Mouse (Mus musculus): Measurements from ENCODE around the gene Nol9.
A peak's percentile ranks its signal among the peaks of the same experiment; 100 is the strongest.
"Not testable (repeated sequence)": the region's sequence is repeated elsewhere in the genome, so short reads cannot be mapped to it uniquely, and the experiment has no call there.

The Nol9 gene

DNA sequence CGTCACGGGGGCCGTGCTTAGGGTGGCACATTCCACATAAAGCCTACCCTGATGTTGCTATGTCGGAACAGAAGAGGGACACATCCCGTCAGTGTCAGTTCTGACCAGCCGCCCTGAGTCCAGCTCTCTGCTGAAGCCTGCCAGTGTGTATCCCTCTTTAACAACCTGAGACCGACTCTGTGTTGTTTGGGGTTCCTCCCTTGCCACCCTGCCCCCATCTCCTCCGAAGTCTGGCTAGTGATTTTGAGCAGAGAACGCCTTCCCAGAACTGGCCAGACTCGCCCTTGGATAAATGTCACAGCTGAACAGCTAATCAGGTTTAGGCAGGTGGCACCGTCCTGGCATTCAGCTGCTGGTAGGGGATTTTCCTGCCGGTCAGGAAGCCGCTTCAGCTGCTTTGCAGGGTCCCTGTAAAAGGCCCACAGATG lies 28.4 kb upstream of the Nol9 start:
- DNase-seq (ENCODE audit: low read depth) = peak; percentile 79

DNA sequence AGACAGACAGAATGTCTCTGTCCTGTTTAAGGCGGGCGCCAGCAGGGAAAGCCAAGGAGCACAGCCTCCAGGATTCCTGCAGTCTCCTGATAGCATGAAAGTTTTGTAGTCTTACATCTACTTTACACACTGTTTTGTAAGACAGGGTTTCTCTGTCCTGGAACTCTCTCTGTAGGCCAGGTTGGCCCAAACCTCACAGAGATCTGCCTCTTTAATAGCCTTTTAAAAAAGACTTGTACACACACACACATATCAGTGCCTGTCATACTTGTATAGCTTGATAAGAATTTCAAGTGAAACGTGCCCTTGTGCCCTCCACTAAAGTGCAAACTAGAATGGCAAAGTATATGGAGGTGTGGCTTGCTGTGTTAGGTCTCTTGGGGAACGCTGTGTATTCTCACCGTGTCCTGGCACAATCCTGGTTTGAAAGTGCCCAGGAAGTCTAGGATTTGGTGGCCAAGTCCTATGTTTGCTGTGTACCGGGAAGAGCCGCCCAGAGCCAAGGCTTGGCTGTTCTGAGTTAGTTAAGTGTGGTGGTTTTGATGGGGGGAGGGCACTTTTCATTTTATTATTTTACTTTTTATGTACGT lies 27.9 kb upstream of the Nol9 start:
- DNase-seq (ENCODE audit: low read depth) = no peak

DNA sequence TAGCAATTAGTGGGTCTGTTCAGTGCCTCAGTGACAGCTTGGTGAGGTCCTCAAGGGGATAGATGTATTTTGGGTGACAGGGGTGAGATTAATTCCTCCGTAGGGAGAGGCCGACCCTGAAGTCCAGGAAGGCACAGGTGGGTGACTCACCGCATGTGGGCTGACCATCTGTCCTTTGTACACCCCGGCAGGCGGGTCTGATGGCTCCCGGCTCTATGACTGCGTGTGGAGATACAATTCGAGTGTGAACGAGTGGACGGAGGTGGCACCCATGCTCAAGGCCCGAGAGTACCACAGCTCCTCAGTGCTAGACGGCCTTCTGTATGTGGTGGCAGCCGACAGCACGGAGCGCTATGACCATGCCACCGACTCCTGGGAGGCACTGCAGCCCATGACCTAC lies 27.0 kb upstream of the Nol9 start:
- DNase-seq (ENCODE audit: low read depth) = no peak

DNA sequence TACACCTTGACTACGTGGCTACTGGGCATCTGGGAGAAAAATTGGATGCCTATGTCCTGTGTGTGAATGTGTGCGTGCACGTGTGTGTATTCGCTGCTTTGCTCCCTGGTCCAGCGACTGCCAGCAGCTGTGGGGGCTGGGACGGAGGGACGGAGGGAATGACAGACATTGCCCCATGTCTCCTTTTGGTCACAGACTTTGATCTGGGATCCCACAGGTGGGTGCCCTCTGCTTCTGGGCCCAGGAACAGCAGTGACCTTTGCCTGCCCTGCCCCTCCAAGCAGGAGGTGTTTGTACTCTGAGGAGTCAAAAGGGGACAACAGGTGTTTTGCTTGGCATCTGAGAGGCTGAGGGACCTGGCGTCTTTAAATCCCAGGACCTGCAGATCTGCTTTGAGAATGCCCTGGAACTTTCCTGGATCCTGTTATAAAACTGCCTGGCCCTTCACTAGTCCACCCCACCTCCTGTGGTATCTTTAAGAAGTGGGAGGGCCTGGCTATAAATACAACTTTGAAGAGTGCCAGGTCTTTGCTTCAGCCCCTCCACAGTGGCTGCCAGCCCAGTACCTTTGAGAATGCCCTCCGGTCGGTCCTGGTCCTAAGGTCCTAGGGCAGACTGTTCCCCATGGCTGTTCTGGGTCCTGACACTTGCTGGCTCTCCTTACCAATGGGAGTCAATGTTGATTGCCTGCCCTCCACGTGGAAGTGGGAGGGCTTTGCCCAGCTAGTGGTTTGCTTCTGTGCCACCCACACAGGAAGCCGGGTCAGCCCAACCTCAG lies 25.9 kb upstream of the Nol9 start:
- no peak for DNase-seq (ENCODE audit: low read depth)

DNA sequence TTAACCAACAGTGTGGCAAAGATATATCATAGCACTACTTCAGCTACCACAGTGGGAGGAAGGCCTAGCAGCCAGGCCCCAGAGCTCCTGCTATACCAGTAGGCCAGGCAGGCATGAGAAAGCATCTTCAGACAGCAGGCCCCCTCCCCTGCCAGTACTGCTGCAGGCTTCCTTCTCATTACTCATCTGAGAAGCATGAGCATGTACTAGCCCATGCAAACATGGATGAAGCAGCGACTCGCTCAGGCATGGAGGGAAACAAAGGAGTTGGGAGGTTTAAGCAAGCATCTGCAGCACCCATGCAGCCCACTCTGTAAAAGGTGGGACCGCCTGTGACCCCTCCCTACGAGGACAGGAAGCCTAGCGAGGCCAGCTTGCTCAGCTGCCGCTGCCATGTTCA lies 20.0 kb upstream of the Nol9 start:
- DNase-seq (ENCODE audit: low read depth) = no peak

DNA sequence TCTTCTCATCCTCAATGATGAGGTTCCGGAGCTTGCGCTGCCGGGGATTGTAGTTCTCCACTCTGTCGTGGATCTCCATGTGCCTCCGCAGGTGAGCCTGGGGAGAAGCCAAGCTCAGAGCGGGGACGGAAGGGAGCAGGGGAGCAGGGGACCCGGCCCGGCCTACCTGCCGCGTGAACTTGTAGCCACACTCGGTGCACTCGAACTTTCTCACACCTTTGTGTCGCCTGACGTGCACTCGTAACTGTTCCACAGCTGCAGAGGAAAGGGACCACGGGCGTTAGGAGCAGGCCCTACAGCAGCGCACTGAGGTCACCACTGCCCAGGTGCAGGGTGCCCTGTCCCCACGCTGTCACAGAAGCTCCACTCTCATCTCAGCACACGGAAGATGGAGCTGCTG lies 19.1 kb upstream of the Nol9 start:
- DNase-seq (ENCODE audit: low read depth) = no peak

DNA sequence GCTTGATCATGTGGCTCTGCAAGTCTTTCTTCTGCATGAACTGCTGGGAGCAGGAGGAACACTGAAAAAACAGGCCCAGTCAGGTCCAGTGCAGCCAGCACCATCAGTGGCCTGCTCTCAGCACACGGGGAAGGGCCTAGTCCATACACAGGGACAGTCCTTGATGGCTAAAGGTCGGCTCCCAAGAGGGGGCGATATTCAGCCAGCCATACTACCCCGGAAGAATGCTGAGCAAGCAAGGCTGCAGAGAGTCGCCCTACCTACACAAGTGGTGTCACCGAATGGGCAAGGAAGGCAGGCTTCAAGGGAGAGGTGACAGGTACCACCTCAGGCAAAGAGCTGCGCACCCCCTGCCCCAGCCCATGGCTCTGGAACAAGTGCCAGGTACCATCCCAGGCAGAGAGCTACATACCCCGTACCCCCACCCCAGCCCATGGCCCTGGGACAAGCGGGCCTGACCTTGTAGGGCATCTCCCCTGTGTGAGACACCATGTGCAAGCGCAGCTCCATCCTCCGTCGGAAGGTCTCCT lies 17.5 kb upstream of the Nol9 start:
- no peak for DNase-seq (ENCODE audit: low read depth)

DNA sequence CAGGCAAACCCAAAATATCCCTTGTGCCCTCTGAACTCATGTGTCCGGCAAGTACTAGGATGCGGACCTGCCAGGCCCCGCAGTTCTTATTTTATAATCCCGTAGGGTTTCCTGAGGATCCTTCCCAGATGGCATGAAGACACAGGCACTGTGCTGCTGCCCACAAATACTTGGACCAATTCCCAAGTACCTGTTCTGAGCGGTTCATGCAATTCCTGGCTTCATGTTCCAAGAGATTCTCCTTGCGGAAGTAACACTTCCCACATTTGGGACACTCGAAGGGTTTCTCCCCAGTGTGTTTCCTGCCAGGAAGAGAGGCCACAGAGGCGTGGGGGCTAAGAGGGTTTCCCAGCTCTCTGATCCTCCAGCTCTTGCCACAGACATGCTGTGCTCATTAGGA lies 16.6 kb upstream of the Nol9 start:
- DNase-seq (ENCODE audit: low read depth) = no peak

DNA sequence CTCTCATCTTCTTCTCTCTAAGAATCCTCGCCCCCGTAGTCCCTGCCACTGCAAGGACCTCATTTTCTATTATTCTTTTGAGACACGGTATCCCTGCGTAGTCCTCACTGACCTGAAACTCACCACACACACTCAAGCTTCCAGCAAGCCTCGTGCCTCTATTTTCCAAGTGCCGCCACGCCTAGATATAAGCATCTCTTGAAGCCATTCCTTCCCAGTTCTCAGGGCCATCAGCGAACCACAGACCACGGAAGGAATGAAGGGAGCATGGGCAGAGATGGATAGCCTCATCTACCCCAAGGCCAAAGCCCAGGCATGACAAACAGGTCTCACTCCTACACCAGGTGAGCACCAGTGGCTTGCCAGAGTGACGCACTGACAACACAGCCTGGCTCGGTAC lies 14.6 kb upstream of the Nol9 start:
- DNase-seq (ENCODE audit: low read depth) = no peak

DNA sequence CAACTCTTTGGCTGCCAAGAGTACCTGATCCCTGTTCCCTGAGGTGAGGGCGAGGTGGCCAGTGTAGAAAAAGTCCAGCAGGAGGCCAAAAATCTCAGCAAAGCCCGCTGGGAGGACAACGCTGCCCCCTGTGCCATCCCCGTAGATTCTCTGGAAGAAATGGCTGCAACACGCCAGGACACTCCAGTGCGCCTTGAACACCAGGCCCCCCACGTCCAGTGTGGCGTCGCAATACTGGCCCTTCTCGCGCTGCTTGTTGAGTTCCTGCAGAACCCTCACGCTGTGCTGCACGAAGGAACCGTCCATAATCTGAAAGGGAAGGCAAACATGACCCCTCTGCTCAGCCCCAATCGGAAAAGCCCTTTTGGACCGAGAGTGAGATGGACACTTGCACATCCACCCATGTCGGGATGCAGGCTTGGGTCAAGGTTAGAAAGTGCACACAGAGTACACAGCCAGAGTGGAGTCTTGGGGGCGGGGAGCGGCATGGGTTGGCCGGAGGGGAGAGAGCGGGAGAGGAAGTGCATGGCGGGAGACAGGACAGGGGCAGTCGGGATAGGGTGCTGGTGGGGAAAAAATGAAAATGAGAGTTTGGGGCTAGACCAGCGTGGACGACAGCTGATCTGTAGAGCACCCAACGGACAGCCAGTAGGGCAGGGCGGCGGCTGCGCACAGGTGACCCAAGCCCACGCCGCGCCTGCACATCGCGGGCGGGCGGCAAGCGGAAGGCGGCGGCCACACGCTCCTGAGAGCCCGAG lies 12.2 kb upstream of the Nol9 start:
- DNase-seq (ENCODE audit: low read depth) = no peak

DNA sequence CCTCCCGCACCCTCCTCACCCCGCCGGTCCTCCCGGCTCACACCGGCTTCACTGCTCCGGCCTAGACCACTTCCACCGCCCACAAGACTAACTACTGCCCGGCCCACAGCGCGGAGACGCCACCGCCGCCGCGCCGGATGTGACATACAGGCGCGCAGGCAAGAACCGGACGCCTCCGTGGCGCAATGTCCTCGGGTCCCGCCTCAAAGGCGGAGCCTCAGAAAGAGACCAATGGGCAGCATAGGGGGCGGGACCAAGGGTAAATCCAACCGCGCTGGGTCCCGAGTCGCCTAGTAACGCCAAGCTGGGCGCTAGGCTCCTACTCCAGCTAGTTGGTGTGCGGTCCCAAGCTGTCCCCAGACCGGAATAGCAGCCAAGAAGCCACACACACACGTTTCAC lies 11.6 kb upstream of the Nol9 start, which contains the start of gene Zbtb48:
Gene Zbtb48, minus strand, starts transcription at position 148 of the 400 bp plus-strand sequence.
- peak; percentile 98 for DNase-seq (ENCODE audit: low read depth)

DNA sequence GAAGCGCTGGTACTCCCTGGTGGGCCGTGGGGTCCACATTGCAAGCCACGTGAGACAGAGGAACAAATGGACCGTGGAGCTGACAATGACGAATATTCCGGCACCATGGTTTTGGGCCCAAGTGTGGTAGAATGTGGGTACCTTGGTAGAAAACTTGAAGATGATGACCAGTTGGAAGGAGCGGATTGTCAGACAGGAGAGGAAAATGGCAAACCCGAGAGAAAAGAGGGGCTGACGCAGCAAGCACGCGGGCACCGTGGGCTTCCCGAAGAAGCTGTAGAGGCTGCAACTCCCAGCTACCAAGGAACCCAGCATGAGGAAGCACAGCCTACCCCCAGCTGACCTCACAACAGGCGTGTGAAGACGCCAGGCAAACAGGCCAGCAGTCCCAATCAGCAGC lies 10.7 kb upstream of the Nol9 start:
- DNase-seq (ENCODE audit: low read depth) = no peak

DNA sequence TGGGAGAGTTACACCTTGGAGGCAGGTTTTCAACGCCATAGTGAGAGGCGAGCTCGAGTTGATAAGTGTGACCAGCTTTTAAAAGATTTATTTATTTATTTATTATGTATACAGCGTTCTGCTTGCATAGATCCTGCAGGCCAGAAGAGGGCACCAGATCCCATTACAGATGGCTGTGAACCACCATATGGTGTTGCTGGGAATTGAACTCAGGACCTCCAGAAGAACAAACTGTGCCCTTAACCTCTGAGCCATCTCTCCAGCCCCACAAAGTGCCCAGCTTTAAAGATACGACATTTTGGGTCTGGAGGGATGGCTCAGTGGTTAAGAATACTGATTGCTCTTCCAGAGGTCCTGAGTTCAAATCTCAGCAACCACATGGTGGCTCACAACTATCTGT lies 10.0 kb upstream of the Nol9 start:
- DNase-seq (ENCODE audit: low read depth) = no peak

DNA sequence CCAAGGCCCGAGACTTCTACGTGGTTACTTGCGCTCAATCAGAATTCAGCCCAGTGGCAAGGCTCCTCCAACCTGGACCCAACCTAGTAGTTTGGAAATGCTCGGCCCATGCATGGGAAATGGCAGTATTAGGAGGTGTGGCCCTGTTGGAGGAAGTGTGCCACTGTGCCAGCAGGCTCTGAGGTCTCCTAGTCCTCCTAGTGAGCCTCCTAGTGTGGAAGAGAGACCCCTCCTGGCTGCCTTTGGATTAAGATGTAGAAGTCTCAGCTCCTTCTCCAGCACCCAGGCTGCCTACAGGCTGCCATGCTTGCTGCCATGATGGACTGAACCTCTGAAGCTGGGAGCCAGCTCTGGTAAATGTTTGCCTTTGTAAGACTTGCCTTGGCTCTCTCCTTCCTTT lies 9.1 kb upstream of the Nol9 start:
- DNase-seq (ENCODE audit: low read depth) = no peak

DNA sequence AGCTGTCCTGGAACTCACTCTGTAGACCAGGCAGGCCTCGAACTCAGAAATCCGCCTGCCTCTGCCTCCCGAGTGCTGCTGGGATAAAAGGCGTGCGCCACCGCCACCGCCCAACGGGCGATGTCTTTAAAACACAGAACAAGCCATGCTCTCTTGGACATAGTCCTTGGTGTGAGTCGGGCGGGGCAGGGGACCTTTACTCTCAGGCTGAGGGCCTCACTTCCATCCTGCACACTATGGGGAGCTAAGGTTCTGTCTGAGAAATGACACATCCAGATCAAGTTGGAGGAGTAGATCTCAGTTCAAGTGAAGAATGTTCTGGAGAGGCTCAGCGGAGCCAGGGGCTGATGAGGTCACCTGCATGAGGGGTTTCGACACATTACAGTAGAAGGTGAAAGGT lies 6.2 kb upstream of the Nol9 start:
- no peak for DNase-seq (ENCODE audit: low read depth)

DNA sequence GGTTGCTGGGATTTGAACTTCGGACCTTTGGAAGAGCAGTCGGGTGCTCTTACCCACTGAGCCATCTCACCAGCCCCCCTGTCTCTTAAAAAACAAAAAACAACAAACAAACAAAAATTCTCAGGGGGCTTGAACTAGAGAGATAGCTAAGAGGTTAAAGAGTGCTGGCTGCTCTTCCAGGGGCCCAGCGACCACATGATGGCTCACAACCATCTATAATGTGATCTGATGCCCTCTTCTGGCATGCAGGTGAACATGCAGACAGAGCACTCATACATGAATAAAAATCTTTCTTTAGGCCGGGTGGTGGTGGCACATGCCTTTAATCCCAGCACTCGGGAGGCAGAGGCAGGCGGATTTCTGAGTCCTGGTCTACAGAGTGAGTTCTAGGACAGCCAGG lies 2.7 kb upstream of the Nol9 start:
- not testable (repeated sequence) for DNase-seq (ENCODE audit: low read depth)

DNA sequence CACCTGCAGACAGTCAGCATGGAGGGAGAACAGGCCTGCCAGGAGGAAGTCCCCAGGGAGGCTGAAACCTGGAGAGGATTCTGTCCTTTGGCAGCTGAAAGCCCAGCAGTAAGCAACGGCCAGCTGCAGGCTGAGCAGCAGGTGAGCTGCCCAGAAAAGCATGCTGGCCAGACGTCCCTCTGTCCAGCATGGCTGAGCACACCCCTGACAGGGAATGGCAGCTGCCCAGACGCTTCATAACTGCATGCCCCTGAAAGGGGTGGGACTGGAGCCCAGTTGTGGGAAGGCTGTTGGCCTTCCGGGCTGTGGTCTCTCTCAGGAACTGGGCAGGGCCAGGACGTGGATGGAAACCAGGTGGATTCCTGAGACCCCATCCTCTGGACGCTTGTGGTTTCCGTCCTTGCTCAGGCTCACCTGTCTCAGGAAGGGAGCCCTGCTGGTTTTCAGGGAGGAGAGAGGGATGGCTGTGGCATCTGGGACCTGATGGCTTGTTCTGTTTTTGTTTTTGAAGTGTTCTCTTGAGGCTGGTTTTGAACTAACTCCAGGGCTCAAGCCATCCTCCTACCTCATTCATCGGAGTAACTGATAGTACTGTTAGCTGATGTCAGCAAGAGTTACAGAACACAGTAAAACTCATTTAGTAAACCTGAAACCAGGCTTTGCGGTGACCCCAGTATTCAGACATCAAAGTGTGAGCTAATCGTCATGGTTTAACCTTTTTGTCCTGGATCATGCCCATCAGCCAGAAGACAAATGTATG lies 716 bp upstream of the Nol9 start, which contains the start of gene Tas1r1:
Gene Tas1r1, minus strand, starts transcription at position 344 of the 760 bp plus-strand sequence.
- DNase-seq (ENCODE audit: low read depth) = no peak

DNA sequence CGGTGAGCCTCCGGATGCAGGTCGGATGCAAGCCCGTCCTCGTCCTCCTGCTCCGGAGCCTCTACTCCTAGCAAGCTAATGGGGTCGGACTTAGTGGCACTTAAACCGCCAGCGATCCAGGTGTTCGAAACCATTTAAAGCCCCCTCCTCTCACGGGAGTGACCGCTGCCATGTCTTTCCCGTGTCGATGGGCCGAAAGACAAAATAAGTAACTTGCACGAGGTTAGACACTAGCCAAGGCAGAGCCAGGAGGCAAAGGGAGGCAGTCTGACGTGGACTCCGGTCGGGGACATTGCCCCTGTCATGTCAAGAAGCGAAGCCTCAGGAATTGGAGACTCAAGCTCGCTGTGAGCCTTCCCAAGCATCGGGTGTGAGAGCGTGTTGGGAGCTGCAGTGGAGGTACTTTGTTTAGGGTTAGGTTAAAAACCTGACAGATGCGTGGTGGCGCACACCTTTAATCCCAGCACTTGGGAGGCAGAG lies 750 bp downstream of the Nol9 start:
- no peak for DNase-seq (ENCODE audit: low read depth)

DNA sequence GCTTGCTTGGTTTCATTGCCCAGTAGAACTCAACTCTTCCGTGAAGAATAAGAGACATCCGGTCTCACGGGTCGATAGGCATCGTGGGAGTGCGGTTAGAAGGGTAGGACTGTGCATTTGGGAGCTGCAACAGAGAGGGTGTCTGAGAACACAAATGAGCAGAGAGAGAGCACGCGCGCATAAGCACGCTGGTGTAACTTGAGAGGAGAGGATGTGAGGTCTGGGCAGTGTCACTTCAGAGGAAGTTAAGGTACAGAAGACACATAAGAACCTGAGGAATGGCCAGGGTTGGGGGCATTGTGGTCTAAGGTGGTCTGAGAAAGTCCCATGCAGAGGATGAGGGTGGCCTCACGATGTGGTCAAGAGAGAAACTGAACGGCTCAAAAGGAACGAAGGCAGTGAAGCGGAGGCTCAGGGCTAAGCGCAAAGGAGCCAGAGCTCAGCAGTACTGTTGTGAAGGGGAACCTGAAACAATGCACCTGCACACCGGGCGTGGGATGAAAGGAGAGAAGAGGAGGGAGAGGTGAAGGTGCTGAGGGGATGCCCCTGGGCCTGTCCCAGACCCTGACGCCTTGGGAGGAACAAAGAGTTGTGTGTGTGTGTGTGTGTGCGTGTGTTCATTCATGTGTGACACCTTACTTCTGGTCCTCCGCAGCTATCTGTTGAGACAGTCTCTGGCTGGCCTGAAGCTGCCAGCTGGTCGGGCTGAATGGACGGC lies 3.0 kb downstream of the Nol9 start:
- no peak for DNase-seq (ENCODE audit: low read depth)

DNA sequence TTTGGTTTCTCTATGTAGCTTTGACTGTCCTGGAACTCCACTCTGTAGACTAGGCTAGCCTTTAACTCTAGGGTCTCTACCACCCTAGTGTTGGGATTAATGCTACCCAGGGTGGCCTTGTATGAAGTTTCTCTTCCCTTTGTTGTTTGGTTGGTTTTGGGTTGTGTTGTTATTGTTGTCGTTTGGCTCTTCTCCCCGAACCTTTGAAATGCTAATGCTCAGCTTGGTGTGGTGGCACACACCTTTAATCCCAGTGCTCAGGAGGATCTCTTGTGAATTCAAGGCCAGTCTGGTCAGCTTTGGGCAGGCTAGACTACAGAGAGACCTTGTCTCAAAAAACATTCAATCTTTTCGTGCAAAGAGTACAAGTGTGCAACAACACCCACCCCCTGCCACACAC lies 4.0 kb downstream of the Nol9 start:
- DNase-seq (ENCODE audit: low read depth) = no peak

DNA sequence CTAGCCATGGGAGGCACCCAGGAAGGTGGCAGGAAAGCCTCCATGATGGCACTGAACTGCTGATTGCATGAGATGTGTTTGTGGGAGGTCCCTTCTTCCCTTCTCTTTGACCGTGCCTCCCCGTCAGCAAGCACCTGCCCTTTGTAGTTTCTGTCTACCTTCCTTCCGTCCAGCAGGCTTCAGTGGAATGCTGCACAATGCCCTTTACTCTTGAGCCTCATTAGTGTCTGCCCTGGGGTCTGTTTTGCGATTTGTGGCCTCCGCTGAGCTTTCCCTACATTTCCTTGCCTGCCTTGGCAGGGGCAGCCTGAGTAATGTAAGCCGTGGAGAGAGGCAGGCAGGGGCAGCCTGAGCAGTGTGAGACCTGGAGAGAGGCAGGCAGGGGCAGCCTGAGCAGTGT lies 5.5 kb downstream of the Nol9 start:
- no peak for DNase-seq (ENCODE audit: low read depth)
